Mouse (Mus musculus) megakaryocyte, embryonic 14.5 days (primary cell): ENCODE data around the gene Dok4.

ENCODE experiments used
- FLI1 ChIP-seq: IDR thresholded peaks from 2 replicates; pipeline ENCODE4 v1.6.1; 2012; ENCODE audit warnings: low read length, inconsistent platforms, mixed read lengths
- GATA1 ChIP-seq: IDR thresholded peaks from 3 replicates; pipeline ENCODE4 v1.6.1; 2012; ENCODE audit warnings: mixed read lengths, low read length, inconsistent platforms, borderline replicate concordance

DNA sequence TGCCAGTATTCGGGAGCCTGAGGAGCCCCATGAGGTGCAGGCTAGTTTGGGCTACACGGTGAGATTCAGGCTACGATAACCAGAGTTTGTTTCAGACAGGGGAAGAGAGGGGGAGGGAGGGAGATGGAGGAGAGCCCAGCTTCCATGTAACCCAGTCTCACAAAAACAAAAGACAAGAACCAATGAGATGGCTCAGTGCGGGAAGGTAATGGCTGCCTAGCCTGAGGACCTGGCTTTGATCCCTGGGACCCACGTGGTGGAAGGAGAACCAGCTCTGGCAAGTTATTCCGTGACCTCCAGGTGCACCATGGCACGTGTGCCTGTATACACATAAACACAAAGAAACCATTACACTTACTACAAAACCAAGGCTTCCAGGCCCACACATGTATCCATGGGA is 55.6 kb downstream of the Dok4 start:
- TF ChIP-seq GATA1 (no peak), FLI1 (no peak)
